Mouse (Mus musculus): Measurements from ENCODE around the gene Vmn1r88. TPM values are rescaled to one million over a fixed set of nuclear protein-coding genes. Genes with fewer than 3 reads are reported as not detected.
"Not testable (repeated sequence)": the region's sequence is repeated elsewhere in the genome, so short reads cannot be mapped to it uniquely, and the experiment has no call there.

Gene Vmn1r88
- total RNA-seq (2021): under 1 TPM; 0.15 to 0.17 TPM
- long read RNA-seq, experiment 1: 0 reads
- long read RNA-seq, experiment 2: 0 reads

DNA sequence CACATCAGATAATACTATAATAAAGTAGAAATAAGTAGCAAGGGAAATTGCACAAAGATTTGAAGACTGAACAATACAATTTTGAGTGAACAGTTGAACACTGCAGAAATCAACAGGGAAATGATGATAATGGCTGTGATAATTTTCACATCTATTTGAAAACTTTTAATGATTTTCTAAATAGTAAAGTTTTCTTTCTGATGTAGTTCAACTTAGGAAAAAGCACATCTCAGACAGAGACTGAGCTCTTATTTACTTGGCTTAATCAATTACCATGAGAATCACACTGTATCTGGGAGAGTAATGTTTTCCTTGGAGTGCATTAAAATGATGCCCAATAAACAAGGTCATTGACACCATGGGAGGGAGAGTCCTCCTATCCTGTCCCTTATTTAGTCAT is at the start of gene Vmn1r88:
TSS of gene Vmn1r88 (plus strand) at position 301 of the 400 bp plus-strand sequence.
- no peak within 1 kb of the TSS for H3K27ac ChIP-seq
- no peak within 1 kb of the TSS for H3K4me3 ChIP-seq
- DNase-seq (ENCODE audit: low spot score in 2 of 2): no peak
- no peak for TF ChIP-seq CTCF (conservative IDR thresholded peaks at IDR 0.05)

DNA sequence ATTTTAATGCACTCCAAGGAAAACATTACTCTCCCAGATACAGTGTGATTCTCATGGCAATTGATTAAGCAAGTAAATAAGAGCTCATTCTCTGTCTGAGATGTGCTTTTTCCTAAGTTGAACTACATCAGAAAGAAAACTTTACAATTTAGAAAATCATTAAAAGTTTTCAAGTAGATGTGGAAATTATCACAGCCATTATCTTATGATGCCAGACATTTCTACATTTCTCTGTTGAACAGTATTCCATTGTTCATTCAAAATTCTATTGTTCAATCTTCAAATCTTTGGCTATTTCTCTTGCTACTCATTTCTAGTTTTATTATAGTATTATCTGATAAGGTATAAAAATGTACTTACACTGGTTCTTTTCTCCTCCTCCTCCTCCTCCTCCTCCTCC is 39.6 kb upstream of the Vmn1r88 start, which contains the start of gene Vmn1r86:
TSS of gene Vmn1r86 (minus strand) at position 101 of the 400 bp plus-strand sequence.
- no peak for DNase-seq (ENCODE audit: low spot score in 2 of 2)
- Histone ChIP-seq H3K4me3 (no peak within 1 kb of the TSS), H3K27ac (no peak within 1 kb of the TSS)
- TF ChIP-seq CTCF (conservative IDR thresholded peaks at IDR 0.05): no peak

DNA sequence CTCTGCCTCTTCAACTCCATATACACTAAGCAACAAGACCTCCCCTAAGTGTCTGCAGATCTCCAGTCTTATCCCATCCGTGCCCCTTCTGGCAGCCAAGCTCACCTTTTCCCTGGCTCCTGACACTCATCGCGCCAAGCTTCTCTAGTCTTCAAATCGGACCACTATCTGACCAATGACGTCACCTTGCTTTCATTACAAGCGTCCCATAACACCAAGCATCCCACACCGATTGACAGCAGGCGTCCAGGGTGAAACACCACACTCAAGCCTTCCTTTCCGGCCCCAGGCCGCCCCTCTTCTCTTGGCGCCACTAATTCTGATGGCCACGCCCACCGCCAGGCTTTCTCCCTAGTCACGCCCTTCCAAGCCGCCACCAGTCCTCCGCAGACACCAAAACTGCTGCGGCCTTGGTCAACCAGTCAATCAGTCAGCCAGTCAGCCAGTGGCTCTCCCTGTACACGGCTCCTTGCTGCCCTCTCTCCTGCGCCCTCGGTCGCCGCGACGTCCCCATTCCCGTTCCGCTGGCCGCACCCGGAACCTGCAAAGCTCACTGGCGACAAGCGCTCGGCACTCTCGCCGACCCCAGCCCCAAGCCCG is 35.7 kb upstream of the Vmn1r88 start:
- DNase-seq (ENCODE audit: low spot score in 2 of 2); H3K4me3 ChIP-seq: not testable (repeated sequence)

DNA sequence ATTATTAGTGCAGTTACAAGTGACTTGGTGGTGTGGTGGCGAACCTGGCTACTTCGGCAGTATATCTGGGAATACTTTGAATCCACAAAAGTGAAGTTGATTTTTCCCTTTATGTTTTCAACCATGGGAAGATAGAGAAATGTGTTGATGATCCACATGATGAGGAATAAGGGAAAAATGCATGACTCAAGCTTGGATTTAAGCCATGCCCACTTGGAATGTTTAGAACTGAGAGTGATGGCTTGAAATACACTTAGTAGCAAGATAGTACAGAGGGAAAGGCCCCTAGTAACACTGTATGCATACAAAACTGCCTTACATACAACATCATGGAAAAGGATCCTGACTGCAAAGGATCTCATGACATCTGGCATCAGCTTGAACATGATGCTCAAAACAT is 27.5 kb upstream of the Vmn1r88 start:
- Histone ChIP-seq H3K27ac (no peak overlapping the region), H3K4me3 (no peak overlapping the region)
- no peak for DNase-seq (ENCODE audit: low spot score in 2 of 2)
- no peak for TF ChIP-seq CTCF (conservative IDR thresholded peaks at IDR 0.05)

More for the DNA sequence above, 35.7 kb upstream of the Vmn1r88 start:
- H3K27ac ChIP-seq: not testable (repeated sequence)

- no peak for DNase-seq (ENCODE audit: low spot score in 2 of 2)
- TF ChIP-seq CTCF (conservative IDR thresholded peaks at IDR 0.05): no peak
- Histone ChIP-seq H3K4me3 (no peak overlapping the region), H3K27ac (no peak overlapping the region)
Measured at GRCm38 (mm10) chr7:13137340-13137739, 22.0 kb upstream of the Vmn1r88 start.

GRCm38 (mm10) chr7:13140057-13140456 is 19.3 kb upstream of the Vmn1r88 start, which contains the start of gene Vmn1r87:
TSS of gene Vmn1r87 (minus strand) at chr7:13140157.
- no peak for DNase-seq (ENCODE audit: low spot score in 2 of 2)
- TF ChIP-seq CTCF (conservative IDR thresholded peaks at IDR 0.05): no peak
- H3K4me3 ChIP-seq: no peak within 1 kb of the TSS

GRCm38 (mm10) chr7:13212720-13213119 is 53.4 kb downstream of the Vmn1r88 start, which contains the start of gene Vmn1r89:
TSS of gene Vmn1r89 (plus strand) at chr7:13213020.
- Histone ChIP-seq H3K4me3 (no peak within 1 kb of the TSS), H3K27ac (no peak within 1 kb of the TSS)
- no peak for DNase-seq (ENCODE audit: low spot score in 2 of 2)
- no peak for TF ChIP-seq CTCF (conservative IDR thresholded peaks at IDR 0.05)

More at GRCm38 (mm10) chr7:13140057-13140456, 19.3 kb upstream of the Vmn1r88 start, which contains the start of gene Vmn1r87:
- H3K27ac ChIP-seq: no peak within 1 kb of the TSS

Other genes with a start within 250 kb of the Vmn1r88 start
- 100 to 1,000 TPM; 401 to 427 TPM for gene Rps5, start 237.3 kb upstream of the Vmn1r88 start, total RNA-seq (2021)
- gene Rnf225, start 232.2 kb upstream of the Vmn1r88 start, total RNA-seq (2021): 1 to 10 TPM in 1 of 2 experiments, under 1 TPM in 1; 0.64 to 1.2 TPM
- gene Zfp324, start 193.7 kb upstream of the Vmn1r88 start, total RNA-seq (2021): 10 to 100 TPM; 11.0 to 11.4 TPM
- 10 to 100 TPM in 1 of 2 experiments, 1 to 10 TPM in 1; 8.7 to 11.5 TPM for gene Zfp446, start 181.7 kb upstream of the Vmn1r88 start, total RNA-seq (2021)
- under 1 TPM; 0.15 to 0.22 TPM for gene Slc27a5, start 161.4 kb upstream of the Vmn1r88 start, total RNA-seq (2021)
- 100 to 1,000 TPM; 238 to 253 TPM for gene Trim28, start 160.5 kb upstream of the Vmn1r88 start, total RNA-seq (2021)
- 10 to 100 TPM; 32.9 to 34.8 TPM for gene Zbtb45, start 149.5 kb upstream of the Vmn1r88 start, total RNA-seq (2021)
- 100 to 1,000 TPM; 133 to 141 TPM for gene Chmp2a, start 124.8 kb upstream of the Vmn1r88 start, total RNA-seq (2021)
- 100 to 1,000 TPM; 190 to 199 TPM for gene Ube2m, start 121.3 kb upstream of the Vmn1r88 start, total RNA-seq (2021)
- gene Mzf1, start 104.8 kb upstream of the Vmn1r88 start, total RNA-seq (2021): 10 to 100 TPM; 15.7 to 17.8 TPM
- gene Vmn1r85, start 64.4 kb upstream of the Vmn1r88 start, total RNA-seq (2021): not detected
- not detected for gene Vmn1r86, start 39.7 kb upstream of the Vmn1r88 start, total RNA-seq (2021)
- not detected for gene Vmn1r87, start 19.4 kb upstream of the Vmn1r88 start, total RNA-seq (2021)
- gene Vmn1r89, start 53.5 kb downstream of the Vmn1r88 start, total RNA-seq (2021): not detected
- gene Lig1, start 117.7 kb downstream of the Vmn1r88 start, total RNA-seq (2021): 1 to 10 TPM; 6.3 to 9.1 TPM
- 10 to 100 TPM; 16.4 to 16.7 TPM for gene Zswim9, start 119.2 kb downstream of the Vmn1r88 start, total RNA-seq (2021)
- under 1 TPM in 1 of 2 experiments, not detected in 1; 0.44 TPM for gene Pla2g4c, start 165.1 kb downstream of the Vmn1r88 start, total RNA-seq (2021)
- under 1 TPM; 0.41 to 0.59 TPM for gene Cabp5, start 238.6 kb downstream of the Vmn1r88 start, total RNA-seq (2021)

All from layer of hippocampus, adult 2 months (tissue).